Mouse (Mus musculus) kidney, embryonic 16.5 days (tissue): ENCODE measurements around the gene Ctdspl. TPM values are rescaled to one million over a fixed set of nuclear protein-coding genes. Genes with fewer than 3 reads are reported as not detected.

Source experiments
- ATAC-seq: fragments of 200-750 bp; cut with Nextera tagmentation; 2 replicates; pipeline ENCODE4 v1.8.0; 2017; ENCODE audit warnings: moderate TSS enrichment; ENCODE audit not compliant: low FRiP score, low TSS enrichment
- H3K27ac ChIP-seq: fragments of 300-500 bp; sonication (generic); 2 replicates; pipeline ENCODE4 v1.5.1; 2014; ENCODE audit warnings: low read length
- H3K27me3 ChIP-seq: fragments of 300-500 bp; sonication (generic); 2 replicates; pipeline ENCODE4 v1.6.1; 2014; ENCODE audit warnings: low read length, control low read depth, mixed read lengths; ENCODE audit not compliant: insufficient read depth
- H3K36me3 ChIP-seq: fragments of 300-500 bp; sonication (generic); 2 replicates; pipeline ENCODE4 v1.6.1; 2014; ENCODE audit warnings: low read length, control low read depth, mixed read lengths; ENCODE audit not compliant: insufficient read depth
- H3K4me1 ChIP-seq: fragments of 300-500 bp; sonication (generic); 2 replicates; pipeline ENCODE4 v1.6.1; 2014; ENCODE audit warnings: low read length, control low read depth, mixed read lengths; ENCODE audit not compliant: insufficient read depth
- H3K4me2 ChIP-seq: fragments of 300-500 bp; sonication (generic); replicated peaks from 2 replicates; pipeline ENCODE4 v1.6.1; 2014; ENCODE audit warnings: low read depth, low read length
- H3K4me3 ChIP-seq: fragments of 300-500 bp; sonication (generic); 2 replicates; pipeline ENCODE4 v1.5.1; 2014; ENCODE audit warnings: mild to moderate bottlenecking, low read length
- H3K9ac ChIP-seq: fragments of 300-500 bp; sonication (generic); replicated peaks from 2 replicates; pipeline ENCODE4 v1.6.1; 2014; ENCODE audit warnings: low read length
- H3K9me3 ChIP-seq: fragments of 300-500 bp; sonication (generic); 2 replicates; pipeline ENCODE4 v1.6.1; 2016; ENCODE audit warnings: low read length, control low read depth
- WGBS: fragments of 180-500 bp; shearing (Covaris S2); extraction: QIAGEN DNeasy Blood & Tissue Kit; methylation state at CpG from one replicate; pipeline ENCODE4 v1.1.7; 2014; 5-methylcytosine and 5-hydroxymethylcytosine counted together
- polyA plus RNA-seq: library from polyadenylated mRNA; unstranded; fragments of >200 nt; fragmentation: Nextera tagmentation; extraction: Ambion mirVana; gene quantifications from 2 replicates; pipeline ENCODE4 v1.2.1, GENCODE M21; 2015

Ctdspl gene
- polyA plus RNA-seq, 1 experiment from 2014 or later: 27.5 TPM

DNA sequence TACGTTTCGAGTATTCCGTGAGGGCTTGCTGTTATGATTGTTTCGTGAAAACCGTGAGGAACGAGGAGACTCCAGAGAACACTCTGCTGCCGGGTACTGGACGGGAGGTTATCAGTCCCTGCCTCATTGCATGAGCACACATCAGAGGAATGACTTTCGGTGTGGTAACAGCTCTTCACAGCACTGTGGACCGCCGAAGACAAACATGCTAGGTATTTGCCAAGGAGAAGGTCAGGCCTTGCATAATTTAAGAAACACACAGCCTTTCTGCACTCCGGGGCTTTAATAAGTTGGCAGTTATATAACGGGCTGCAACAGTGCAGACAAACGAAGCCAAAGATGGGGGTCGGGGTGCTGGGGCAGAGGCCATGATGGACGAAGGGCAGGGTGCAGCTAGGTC, 25.9 kb downstream of the Ctdspl start:
- H3K36me3 ChIP-seq: peaks cover 16% of the 10 kb centered on the region; the same call in 1 of the 2 replicates
- H3K4me3 ChIP-seq: no peak overlapping the region
- H3K27ac ChIP-seq: no peak overlapping the region
- no peak overlapping the region for H3K4me2 ChIP-seq
- no peak for ATAC-seq
- peaks cover 3% of the 10 kb centered on the region; the same call in 1 of the 2 replicates for H3K9me3 ChIP-seq
- peaks cover 20% of the 10 kb centered on the region for H3K4me1 ChIP-seq
- no peak overlapping the region for H3K9ac ChIP-seq
- H3K27me3 ChIP-seq: no peaks in the 10 kb centered on the region
- 78% methylated on average over 16 of the region's 16 CpGs for WGBS

DNA sequence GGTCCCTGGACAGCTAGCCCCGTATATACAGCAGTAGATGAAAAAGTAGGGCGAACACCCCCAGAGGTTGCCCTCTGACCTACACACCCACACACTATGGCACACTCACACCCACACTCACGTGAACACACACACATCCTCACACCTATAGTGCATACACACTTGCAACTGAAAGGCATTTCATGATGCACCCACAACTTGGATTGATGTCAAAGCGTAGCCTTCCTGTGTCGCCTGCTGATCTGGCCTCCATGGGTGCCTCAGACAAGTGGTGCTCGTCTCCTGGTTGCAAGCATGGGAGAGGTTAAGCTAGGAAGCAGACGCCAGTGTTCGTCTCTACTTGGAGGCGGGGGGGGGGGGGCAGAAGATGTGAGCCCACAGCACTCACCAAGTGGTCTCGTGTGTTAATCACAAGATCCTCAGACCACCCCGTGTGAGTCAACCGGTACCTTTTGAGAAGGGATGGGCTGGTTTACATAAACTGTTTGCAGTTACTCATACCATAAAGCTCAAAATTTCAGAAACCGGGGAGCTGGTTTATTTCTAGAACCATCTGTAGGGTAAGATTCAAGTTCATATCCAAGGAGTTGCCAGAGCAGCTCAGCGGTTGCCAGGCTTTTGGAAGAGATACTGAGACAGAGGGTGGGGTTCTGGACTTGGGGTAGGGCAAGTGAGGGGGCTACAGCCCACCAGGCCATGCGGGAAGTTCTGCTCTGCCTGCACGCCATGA, 27.4 kb downstream of the Ctdspl start:
- peaks cover 21% of the 10 kb centered on the region for H3K4me1 ChIP-seq
- no peak for ATAC-seq
- no peak overlapping the region for H3K4me2 ChIP-seq
- H3K9ac ChIP-seq: no peak overlapping the region
- 90% methylated on average over 16 of the region's 16 CpGs for WGBS
- H3K27ac ChIP-seq: no peak overlapping the region
- H3K27me3 ChIP-seq: no peaks in the 10 kb centered on the region
- H3K9me3 ChIP-seq: peaks cover 3% of the 10 kb centered on the region; the same call in 1 of the 2 replicates
- H3K4me3 ChIP-seq: no peak overlapping the region
- peaks cover 20% of the 10 kb centered on the region; the same call in 1 of the 2 replicates for H3K36me3 ChIP-seq

DNA sequence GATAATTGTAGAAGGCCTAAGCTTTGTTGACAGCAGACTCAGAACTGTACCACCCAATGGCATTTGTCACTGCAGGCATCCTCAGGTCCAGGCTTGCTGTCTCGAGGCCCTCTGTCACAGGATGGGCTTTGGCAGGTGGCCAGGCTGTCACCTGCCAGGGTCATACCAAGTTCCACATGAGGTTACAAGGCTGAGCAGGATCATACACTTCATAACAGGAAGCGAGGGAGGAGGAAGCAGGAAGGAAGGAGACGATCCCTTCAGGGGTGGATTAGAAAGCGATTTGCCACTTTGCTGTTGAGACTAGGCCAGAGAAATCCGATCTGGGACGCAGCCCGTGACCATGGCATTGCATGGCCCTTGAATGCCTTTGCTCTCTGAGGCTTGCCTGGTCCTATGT, 32.5 kb downstream of the Ctdspl start:
- Histone ChIP-seq H3K4me1 (peaks cover 41% of the 10 kb centered on the region), H3K9me3 (peaks cover 3% of the 10 kb centered on the region; the same call in 1 of the 2 replicates), H3K4me2 (0 out of 2 replicates have a peak overlapping the region, but pooled peaks have one; percentile 8), H3K36me3 (peaks cover 12% of the 10 kb centered on the region; the same call in 1 of the 2 replicates), H3K27me3 (no peaks in the 10 kb centered on the region), H3K4me3 (no peak overlapping the region), H3K27ac (peak overlapping the region; percentile 75), H3K9ac (no peak overlapping the region)
- WGBS: 29% methylated on average over 7 of the region's 7 CpGs
- ATAC-seq: peak; percentile 55

DNA sequence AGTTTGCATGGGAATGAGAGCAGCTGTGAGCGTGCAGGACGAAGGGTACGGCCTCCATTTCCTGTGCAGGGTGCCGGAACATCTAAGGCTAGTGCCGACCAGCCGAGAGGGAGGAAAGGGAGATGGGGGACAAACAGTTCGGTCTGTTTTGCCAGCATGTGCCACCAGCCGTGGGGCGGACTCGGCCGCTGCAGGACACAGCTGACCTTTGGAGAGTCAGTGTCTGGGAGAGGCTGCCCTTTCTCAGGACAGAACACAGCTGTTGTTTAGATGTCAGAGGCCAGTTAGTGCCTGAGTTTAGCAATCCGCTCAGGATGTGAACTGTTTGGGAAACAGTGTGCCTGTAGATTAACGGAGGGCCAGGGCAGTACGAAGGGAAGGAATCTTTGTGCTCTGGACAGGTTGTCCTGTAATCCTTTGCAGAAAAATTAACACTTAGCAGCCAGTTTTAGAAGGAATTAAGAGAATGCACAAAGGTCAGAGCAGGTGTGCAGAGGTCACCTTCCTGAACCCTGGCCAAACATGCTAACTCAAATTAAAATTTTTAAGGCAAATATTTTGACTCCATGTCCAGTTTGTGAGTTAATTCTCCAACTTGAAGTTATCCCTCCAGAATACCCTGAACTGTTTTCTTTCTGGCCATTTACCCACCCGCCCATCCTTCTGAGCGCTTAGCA, 34.3 kb downstream of the Ctdspl start:
- no peak overlapping the region for H3K4me3 ChIP-seq
- no peaks in the 10 kb centered on the region for H3K9me3 ChIP-seq
- peaks cover 54% of the 10 kb centered on the region for H3K4me1 ChIP-seq
- peak overlapping the region; percentile 56 for H3K9ac ChIP-seq
- H3K36me3 ChIP-seq: peaks cover 6% of the 10 kb centered on the region; the same call in 1 of the 2 replicates
- ATAC-seq: peak; percentile 85
- peak overlapping the region; percentile 38 for H3K4me2 ChIP-seq
- no peaks in the 10 kb centered on the region for H3K27me3 ChIP-seq
- WGBS: 14% methylated on average over 16 of the region's 16 CpGs
- peak overlapping the region; percentile 93 for H3K27ac ChIP-seq

DNA sequence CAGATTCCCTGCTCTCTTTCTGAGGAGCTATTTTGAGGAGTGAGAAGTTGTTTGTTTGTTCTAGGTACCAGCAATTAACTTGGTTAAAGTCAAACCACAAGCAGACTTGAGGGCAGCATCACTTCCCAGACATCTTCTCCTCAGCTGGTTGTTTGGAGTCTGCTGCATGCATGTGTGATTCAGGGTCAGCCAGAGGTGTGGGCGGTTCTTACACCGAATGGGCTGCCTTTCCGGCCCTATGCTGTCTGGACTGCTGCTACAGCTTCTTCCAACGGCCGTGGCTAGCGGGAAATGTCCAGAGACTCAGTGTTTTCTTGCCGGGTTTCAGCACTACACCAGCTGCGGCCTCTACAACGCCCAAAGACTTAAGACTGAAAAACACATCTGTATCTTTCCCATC, 36.9 kb downstream of the Ctdspl start:
- Histone ChIP-seq H3K27me3 (no peaks in the 10 kb centered on the region), H3K36me3 (peaks cover 11% of the 10 kb centered on the region), H3K4me3 (no peak overlapping the region), H3K4me2 (no peak overlapping the region), H3K4me1 (peaks cover 54% of the 10 kb centered on the region), H3K9me3 (no peaks in the 10 kb centered on the region), H3K9ac (no peak overlapping the region), H3K27ac (peak overlapping the region; percentile 25; the same call in 1 of the 2 replicates)
- ATAC-seq: no peak
- 47% methylated on average over 9 of the region's 9 CpGs for WGBS

DNA sequence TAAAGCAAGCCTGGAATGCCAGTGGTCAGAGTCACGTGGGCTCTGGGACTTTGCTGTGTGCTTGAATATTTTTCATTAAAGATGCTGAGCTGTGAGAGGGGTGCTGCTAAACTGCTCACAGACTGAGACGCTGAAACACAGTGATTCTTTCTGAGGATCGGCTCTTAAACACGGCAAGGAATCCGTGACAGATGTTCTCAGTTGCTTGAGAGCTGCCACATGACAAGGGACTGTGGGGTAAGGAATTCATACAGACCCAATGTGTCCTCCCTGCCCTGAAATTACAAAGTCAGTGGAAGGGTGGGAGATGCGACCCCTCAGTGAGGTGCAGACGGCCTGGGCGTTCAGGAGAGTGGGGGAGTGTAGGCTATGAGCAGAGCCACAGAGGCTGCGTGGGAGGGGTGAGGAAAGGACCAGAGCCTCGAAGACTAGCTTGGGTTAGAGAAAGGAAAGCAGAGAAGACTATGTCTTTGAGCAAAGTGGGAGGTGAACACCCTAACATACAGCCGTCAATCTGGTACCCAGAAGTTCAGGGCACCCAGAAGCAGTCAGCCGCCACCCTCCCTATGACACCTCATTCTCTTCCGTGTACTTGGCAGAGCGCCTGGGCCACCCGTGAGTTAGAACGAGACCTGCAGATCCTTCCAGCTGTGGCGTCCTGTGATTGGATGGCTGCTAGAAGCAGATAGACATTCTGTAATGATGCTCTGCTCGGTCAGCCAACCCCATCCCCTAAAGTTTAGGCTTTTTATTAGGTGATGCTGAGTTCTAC, 38.2 kb downstream of the Ctdspl start:
- peak; percentile 25 for ATAC-seq

DNA sequence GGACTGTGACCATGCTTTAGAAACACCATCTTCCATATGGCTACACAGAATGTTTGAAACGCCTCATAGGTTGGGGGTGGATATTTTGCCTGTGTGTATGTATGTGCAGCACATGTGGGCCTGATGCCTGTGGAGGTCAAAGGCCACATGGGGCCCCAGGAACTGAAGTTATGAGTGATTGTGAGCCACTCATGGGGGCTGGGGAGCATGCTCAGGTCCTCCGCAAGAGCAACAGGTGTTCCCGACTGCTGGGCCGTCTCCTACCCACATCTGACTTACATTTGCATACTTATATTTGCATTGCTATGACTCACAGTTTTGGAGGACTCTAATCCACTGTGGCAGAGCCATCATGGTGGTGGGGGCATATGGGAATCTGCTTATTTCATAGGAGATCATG, 43.6 kb downstream of the Ctdspl start:
- WGBS: 89% methylated on average over 4 of the region's 4 CpGs
- peaks cover 21% of the 10 kb centered on the region for H3K36me3 ChIP-seq
- no peaks in the 10 kb centered on the region for H3K9me3 ChIP-seq
- no peak overlapping the region for H3K4me2 ChIP-seq
- H3K4me1 ChIP-seq: peaks cover 37% of the 10 kb centered on the region
- no peak for ATAC-seq
- no peak overlapping the region for H3K27ac ChIP-seq
- no peaks in the 10 kb centered on the region for H3K27me3 ChIP-seq
- no peak overlapping the region for H3K4me3 ChIP-seq
- H3K9ac ChIP-seq: no peak overlapping the region

More for the DNA sequence above, 38.2 kb downstream of the Ctdspl start:
- 24% methylated on average over 18 of the region's 18 CpGs for WGBS
- Histone ChIP-seq H3K27me3 (no peaks in the 10 kb centered on the region), H3K4me3 (no peak overlapping the region), H3K9ac (no peak overlapping the region; the same call in 1 of the 2 replicates), H3K27ac (peak overlapping the region; percentile 66), H3K9me3 (no peaks in the 10 kb centered on the region), H3K4me1 (peaks cover 42% of the 10 kb centered on the region), H3K36me3 (peaks cover 11% of the 10 kb centered on the region), H3K4me2 (0 out of 2 replicates have a peak overlapping the region, but pooled peaks have one; percentile 14)

DNA sequence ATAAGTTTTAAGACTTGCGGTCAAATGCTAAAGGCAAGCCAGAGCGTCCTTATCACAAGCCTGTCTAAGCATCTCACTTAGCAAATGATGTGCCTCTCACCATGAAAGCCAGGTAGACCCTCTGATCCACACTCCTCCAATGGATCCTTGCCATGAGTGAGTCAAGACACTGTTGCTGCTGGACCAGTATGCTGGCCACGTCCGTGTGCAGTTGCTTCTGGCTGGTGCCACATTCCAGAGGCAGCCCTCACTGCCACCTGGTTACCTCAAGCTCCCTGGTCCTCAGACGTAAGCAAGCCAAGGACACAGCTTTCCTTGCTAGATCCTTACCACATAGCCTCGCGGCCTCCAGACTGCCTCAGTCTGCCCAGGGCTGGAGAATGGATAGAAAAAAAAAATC, 46.8 kb downstream of the Ctdspl start:
- Histone ChIP-seq H3K27ac (peak overlapping the region; percentile 92), H3K9ac (no peak overlapping the region), H3K4me1 (peaks cover 54% of the 10 kb centered on the region), H3K4me3 (no peak overlapping the region), H3K4me2 (no peak overlapping the region), H3K9me3 (no peaks in the 10 kb centered on the region), H3K27me3 (no peaks in the 10 kb centered on the region), H3K36me3 (0 out of 2 replicates have a peak, but pooled peaks cover 10% of the 10 kb centered on the region)
- WGBS: 72% methylated on average over 7 of the region's 7 CpGs
- ATAC-seq: no peak

DNA sequence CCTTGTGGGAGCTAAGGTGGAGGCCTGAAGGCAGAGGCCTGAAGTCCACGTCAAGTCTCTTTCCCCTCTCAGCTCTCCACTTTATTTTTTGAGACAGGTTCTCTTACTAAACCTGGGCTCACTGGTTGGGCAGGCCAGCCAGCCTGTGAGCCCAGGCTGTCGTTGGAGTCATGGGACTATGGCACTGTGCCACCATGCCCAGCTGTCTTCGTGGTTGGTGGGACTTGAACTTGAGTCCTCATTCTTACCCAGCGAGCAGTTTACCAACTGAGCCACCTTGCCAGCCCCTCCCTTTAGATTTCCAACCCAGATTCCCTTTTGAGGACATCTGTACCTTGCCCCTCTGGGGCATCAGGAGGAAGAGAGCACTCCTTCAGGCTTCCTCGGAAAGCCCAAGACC, 47.3 kb downstream of the Ctdspl start:
- no peak for ATAC-seq
- Histone ChIP-seq H3K27ac (peak overlapping the region; percentile 92), H3K4me1 (peaks cover 54% of the 10 kb centered on the region), H3K4me2 (no peak overlapping the region), H3K27me3 (no peaks in the 10 kb centered on the region), H3K4me3 (no peak overlapping the region), H3K9ac (no peak overlapping the region; the same call in 1 of the 2 replicates), H3K36me3 (0 out of 2 replicates have a peak, but pooled peaks cover 10% of the 10 kb centered on the region), H3K9me3 (no peaks in the 10 kb centered on the region)
- WGBS: 73% methylated on average over 5 of the region's 5 CpGs
